Mouse (Mus musculus): ENCODE measurements around the gene Rab2b.

DNA sequence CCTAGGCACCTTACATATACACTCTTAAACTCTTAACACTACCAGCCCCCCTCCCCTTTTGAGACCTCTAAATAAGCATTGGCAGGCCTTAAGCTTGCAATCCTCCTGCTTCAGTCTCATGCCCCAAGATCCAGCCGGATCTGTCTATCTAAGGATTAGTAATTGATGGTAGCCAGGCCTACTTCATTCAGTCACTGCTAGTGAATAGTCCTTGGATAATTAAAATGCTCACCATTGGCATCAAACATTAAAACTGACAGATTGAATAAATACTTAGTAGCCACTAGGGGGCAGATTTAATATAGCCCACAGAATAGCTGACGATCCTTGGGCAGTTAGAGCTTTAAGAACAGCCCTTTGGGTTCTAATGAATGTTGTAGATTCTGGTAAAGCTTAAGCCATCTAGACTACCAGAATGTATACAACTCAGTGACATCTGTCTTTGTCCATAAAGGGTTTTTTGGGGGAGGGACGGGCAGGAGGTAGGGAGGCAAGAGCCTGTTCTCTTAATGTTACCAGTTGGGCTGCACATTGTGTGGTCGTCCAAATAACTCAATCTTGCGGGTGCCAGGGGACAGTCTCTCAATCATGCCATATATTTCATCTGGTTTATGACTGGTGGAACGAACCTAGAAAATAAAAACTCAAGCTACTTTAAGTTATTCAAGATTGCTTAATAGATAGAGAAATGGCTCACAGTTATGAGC is 16.4 kb upstream of the Rab2b start:
- TF ChIP-seq CTCF (IDR thresholded peaks at IDR 0.05; ENCODE audit: control insufficient read depth, insufficient read depth, insufficient read length) (no peak), MAX (IDR thresholded peaks at IDR 0.05) (no peak), CEBPB (IDR thresholded peaks at IDR 0.05; ENCODE audit: low read depth) (no peak)
